Mouse (Mus musculus): Measurements from ENCODE around the gene Stx5a. TPM values are rescaled to one million over a fixed set of nuclear protein-coding genes. Genes with fewer than 3 reads are reported as not detected.

Stx5a gene
- total RNA-seq, 2 experiments from 2014 or later, result 59.5 to 63.6 TPM

- no peak for DNase-seq (ENCODE audit: low spot score in 2 of 2)
These were observed 1.6 kb upstream of the Stx5a start for GRCm38 (mm10) chr19:8739646-8740045.

- no peak for DNase-seq (ENCODE audit: low spot score in 2 of 2)
These were observed 610 bp upstream of the Stx5a start, which contains the start of gene 1700092M07Rik for GRCm38 (mm10) chr19:8740603-8741002. Gene 1700092M07Rik (plus strand): TSS chr19:8740718.

GRCm38 (mm10) chr19:8742176-8742575, 963 bp downstream of the Stx5a start:
- DNase-seq (ENCODE audit: low spot score in 2 of 2), result no peak

GRCm38 (mm10) chr19:8745382-8745781, 4.2 kb downstream of the Stx5a start:
- DNase-seq (ENCODE audit: low spot score in 2 of 2), result no peak

- DNase-seq (ENCODE audit: low spot score in 2 of 2), result no peak
These were observed 6.2 kb downstream of the Stx5a start for GRCm38 (mm10) chr19:8747368-8747767.

GRCm38 (mm10) chr19:8755652-8756051, 14.4 kb downstream of the Stx5a start:
- DNase-seq (ENCODE audit: low spot score in 2 of 2), result no peak

GRCm38 (mm10) chr19:8756635-8757387, 15.6 kb downstream of the Stx5a start, which contains the start of gene Nxf1:
Gene Nxf1 (plus strand): TSS chr19:8757073.
- peak; percentile 87 to 94 for DNase-seq (ENCODE audit: low spot score in 2 of 2)

GRCm38 (mm10) chr19:8757471-8757998, 16.3 kb downstream of the Stx5a start:
- DNase-seq (ENCODE audit: low spot score in 2 of 2), result no peak

GRCm38 (mm10) chr19:8758899-8759298, 17.7 kb downstream of the Stx5a start:
- no peak for DNase-seq (ENCODE audit: low spot score in 2 of 2)

GRCm38 (mm10) chr19:8760757-8761156, 19.5 kb downstream of the Stx5a start:
- DNase-seq (ENCODE audit: low spot score in 2 of 2), result no peak

- DNase-seq (ENCODE audit: low spot score in 2 of 2), result no peak
These were observed 22.1 kb downstream of the Stx5a start for GRCm38 (mm10) chr19:8763276-8763675.

- DNase-seq (ENCODE audit: low spot score in 2 of 2), result no peak
These were observed 24.3 kb downstream of the Stx5a start for GRCm38 (mm10) chr19:8765562-8765961.

- peak; percentile 74 to 84 for DNase-seq (ENCODE audit: low spot score in 2 of 2)
These were observed 29.5 kb downstream of the Stx5a start, which contains the start of gene Tmem223 for GRCm38 (mm10) chr19:8770567-8771270. Gene Tmem223 (plus strand): TSS chr19:8770996.

GRCm38 (mm10) chr19:8772996-8773395, 31.8 kb downstream of the Stx5a start:
- no peak for DNase-seq (ENCODE audit: low spot score in 2 of 2)

GRCm38 (mm10) chr19:8773409-8773808, 32.2 kb downstream of the Stx5a start:
- DNase-seq (ENCODE audit: low spot score in 2 of 2), result no peak

- peak; percentile 94 to 98 for DNase-seq (ENCODE audit: low spot score in 2 of 2)
These were observed 33.0 kb downstream of the Stx5a start, which contains the start of gene Tmem179b for GRCm38 (mm10) chr19:8774086-8774835. Gene Tmem179b (minus strand): TSS chr19:8774467.

- DNase-seq (ENCODE audit: low spot score in 2 of 2), result no peak
These were observed 33.8 kb downstream of the Stx5a start for GRCm38 (mm10) chr19:8774951-8775421.

GRCm38 (mm10) chr19:8786008-8786781, 45.0 kb downstream of the Stx5a start, which contains the start of gene Taf6l:
Gene Taf6l (minus strand): TSS chr19:8786417.
- DNase-seq (ENCODE audit: low spot score in 2 of 2), result peak; percentile 90 to 97

- no peak for DNase-seq (ENCODE audit: low spot score in 2 of 2)
These were observed 47.3 kb downstream of the Stx5a start for GRCm38 (mm10) chr19:8788521-8788920.

GRCm38 (mm10) chr19:8789171-8789570, 48.0 kb downstream of the Stx5a start:
- DNase-seq (ENCODE audit: low spot score in 2 of 2), result no peak
